Mouse (Mus musculus): ENCODE data around the gene Tmem235. TPM values are rescaled to one million over a fixed set of nuclear protein-coding genes. Genes with fewer than 3 reads are reported as not detected.
"Not testable (repeated sequence)": the region's sequence is repeated elsewhere in the genome, so short reads cannot be mapped to it uniquely, and the experiment has no call there.

The Tmem235 gene
- total RNA-seq, 2 experiments from 2014 or later, result 0.23 TPM; not detected in 1

DNA sequence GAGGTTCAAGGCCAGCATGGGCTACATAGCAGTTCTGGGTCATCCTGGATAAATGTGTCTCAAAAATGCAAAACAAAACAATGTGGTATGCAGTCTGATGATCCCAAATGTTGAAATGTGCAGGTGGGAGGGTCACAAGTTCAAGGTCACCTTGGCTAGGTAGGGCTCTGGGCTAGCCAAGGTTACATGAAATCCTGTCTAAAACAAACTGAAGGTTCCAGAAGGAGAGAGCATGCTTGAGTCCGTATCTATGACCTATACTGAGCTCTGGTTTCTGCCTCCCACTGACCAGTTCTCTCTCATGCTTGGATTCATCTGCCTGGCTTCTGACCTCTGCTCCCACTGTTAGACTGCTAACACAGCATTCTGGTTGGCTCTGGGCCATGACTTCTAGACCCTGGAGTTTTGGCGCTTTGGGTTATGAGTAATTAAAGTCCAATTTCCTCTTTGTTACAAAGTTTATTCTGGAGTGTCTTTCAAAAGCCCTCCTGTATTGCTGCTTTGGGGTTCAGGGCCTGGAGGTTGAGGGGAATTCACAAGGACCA lies 30.8 kb upstream of the Tmem235 start:
- intact Hi-C loops (cut with DNase I), result loop anchor here (10.0 kb wide), 1 partner anchor 585 kb away; no protein-coding TSS in a partner anchor
- no peak for DNase-seq (ENCODE audit: low spot score in 2 of 2)

- no peak for DNase-seq (ENCODE audit: low spot score in 2 of 2)
- intact Hi-C loops (cut with DNase I), result no loop called here
Observed at GRCm38 (mm10) chr11:117830401-117830800, 30.2 kb upstream of the Tmem235 start.

GRCm38 (mm10) chr11:117832086-117832969 lies 28.2 kb upstream of the Tmem235 start:
- intact Hi-C loops (cut with DNase I), result no loop called here
- peak; percentile 65 to 70 for DNase-seq (ENCODE audit: low spot score in 2 of 2)

DNA sequence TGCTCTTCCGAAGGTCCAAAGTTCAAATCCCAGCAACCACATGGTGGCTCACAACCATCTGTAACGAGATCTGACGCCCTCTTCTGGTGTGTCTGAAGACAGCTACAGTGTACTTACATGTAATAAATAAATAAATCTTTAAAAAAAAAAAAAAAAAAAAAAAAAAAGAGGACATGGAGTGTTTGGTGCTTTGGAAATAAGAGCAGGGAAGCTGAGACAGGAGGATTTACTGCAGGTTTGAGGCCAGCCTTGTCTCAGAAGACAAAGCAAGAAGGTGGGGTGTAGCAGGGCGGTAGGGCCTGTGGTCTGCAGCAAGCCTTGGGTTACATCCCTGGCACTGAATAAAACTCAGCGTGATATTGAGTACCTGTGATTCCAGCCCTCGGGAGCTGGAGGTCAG lies 27.0 kb upstream of the Tmem235 start:
- not testable (repeated sequence) for DNase-seq (ENCODE audit: low spot score in 2 of 2)

GRCm38 (mm10) chr11:117834086-117834485 lies 26.5 kb upstream of the Tmem235 start:
- DNase-seq (ENCODE audit: low spot score in 2 of 2), result no peak

More for the DNA sequence above, 27.0 kb upstream of the Tmem235 start:
- intact Hi-C loops (cut with DNase I), result not testable (repeated sequence)

DNA sequence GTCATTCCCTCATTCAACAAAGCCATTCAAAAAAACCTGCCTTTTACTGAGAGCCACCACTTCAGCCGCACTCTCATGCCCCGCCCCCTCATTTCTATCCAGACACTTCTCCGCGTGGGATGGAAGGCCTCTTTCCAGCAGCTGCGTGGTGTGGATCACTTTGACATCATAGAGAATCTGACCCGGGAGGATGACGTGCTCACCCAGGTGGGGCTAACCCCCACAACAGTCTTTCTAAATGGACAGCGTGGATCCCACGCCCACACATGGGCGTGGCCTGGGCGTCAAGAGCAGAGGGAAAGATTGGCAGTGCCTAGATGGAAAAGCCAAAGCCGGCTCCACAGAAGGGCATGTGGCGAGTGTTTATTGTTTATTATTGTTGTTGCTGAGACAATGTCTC lies 24.2 kb upstream of the Tmem235 start:
- peak; percentile 45 to 88 for DNase-seq (ENCODE audit: low spot score in 2 of 2)
- intact Hi-C loops (cut with DNase I), result no loop called here

More at GRCm38 (mm10) chr11:117834086-117834485, 26.5 kb upstream of the Tmem235 start:
- intact Hi-C loops (cut with DNase I), result no loop called here

GRCm38 (mm10) chr11:117838572-117838971 lies 22.0 kb upstream of the Tmem235 start:
- intact Hi-C loops (cut with DNase I), result no loop called here
- no peak for DNase-seq (ENCODE audit: low spot score in 2 of 2)

GRCm38 (mm10) chr11:117839021-117839420 lies 21.5 kb upstream of the Tmem235 start:
- intact Hi-C loops (cut with DNase I), result no loop called here

GRCm38 (mm10) chr11:117840910-117841309 lies 19.6 kb upstream of the Tmem235 start:
- intact Hi-C loops (cut with DNase I), result no loop called here
- DNase-seq (ENCODE audit: low spot score in 2 of 2), result no peak

More at GRCm38 (mm10) chr11:117839021-117839420, 21.5 kb upstream of the Tmem235 start:
- no peak for DNase-seq (ENCODE audit: low spot score in 2 of 2)

GRCm38 (mm10) chr11:117843434-117843833 lies 17.1 kb upstream of the Tmem235 start:
- intact Hi-C loops (cut with DNase I), result no loop called here
- no peak for DNase-seq (ENCODE audit: low spot score in 2 of 2)

GRCm38 (mm10) chr11:117844997-117845396 lies 15.6 kb upstream of the Tmem235 start:
- DNase-seq (ENCODE audit: low spot score in 2 of 2), result no peak
- intact Hi-C loops (cut with DNase I), result no loop called here

- intact Hi-C loops (cut with DNase I), result no loop called here
- no peak for DNase-seq (ENCODE audit: low spot score in 2 of 2)
Observed at GRCm38 (mm10) chr11:117845651-117846050, 14.9 kb upstream of the Tmem235 start.

GRCm38 (mm10) chr11:117846640-117847039 lies 13.9 kb upstream of the Tmem235 start:
- no peak for DNase-seq (ENCODE audit: low spot score in 2 of 2)
- intact Hi-C loops (cut with DNase I), result no loop called here

- intact Hi-C loops (cut with DNase I), result no loop called here
- no peak for DNase-seq (ENCODE audit: low spot score in 2 of 2)
Observed at GRCm38 (mm10) chr11:117847593-117848215, 12.8 kb upstream of the Tmem235 start.

GRCm38 (mm10) chr11:117848271-117848984 lies 12.1 kb upstream of the Tmem235 start:
- intact Hi-C loops (cut with DNase I), result no loop called here
- DNase-seq (ENCODE audit: low spot score in 2 of 2), result no peak

- peak; percentile 96 to 97 for DNase-seq (ENCODE audit: low spot score in 2 of 2)
- intact Hi-C loops (cut with DNase I), result no loop called here
Observed at GRCm38 (mm10) chr11:117848985-117849671, 11.4 kb upstream of the Tmem235 start, which contains the start of gene Birc5. TSS of gene Birc5 (plus strand) at chr11:117849251.

DNA sequence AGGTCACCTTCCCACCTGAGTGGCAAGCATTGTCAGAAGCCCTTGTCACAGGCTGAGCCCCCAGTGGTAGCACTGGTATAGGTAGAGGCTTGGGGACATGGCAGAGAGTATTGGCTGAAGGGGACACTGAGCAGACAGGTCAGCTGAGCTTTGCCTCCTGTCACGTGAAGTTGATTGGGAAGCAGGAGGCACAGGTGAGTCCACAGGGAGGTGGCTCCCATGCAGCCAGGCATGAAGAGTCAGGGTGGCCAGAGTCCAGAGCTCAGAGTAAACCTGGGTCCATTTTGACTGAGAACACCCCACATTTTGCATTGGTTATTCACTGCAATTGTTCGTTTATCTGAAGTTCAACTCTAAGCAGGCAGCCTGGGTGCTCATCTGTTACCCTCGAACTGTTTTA lies 7.7 kb upstream of the Tmem235 start:
- no peak for DNase-seq (ENCODE audit: low spot score in 2 of 2)
- intact Hi-C loops (cut with DNase I), result no loop called here

DNA sequence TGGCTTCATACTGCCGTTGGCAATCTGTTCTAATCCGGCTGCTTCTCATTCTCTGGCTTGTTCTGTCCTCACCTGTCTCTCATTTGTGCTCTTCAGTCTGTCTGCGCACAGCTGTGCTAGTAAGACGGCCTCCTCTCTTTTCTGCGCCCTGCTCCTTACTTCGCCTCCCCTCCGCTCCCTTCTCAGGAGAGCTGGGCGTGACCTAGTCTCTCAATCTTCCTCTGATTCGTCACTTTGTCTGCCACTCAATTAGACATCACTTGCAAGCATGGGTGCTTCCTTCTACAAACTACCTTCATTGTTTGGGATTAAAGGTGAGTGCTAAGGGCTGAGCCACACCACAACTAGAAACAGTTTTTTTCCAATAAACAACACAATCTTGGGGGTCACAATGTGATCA lies 6.3 kb upstream of the Tmem235 start:
- intact Hi-C loops (cut with DNase I), result no loop called here
- DNase-seq (ENCODE audit: low spot score in 2 of 2), result no peak

- intact Hi-C loops (cut with DNase I), result no loop called here
- DNase-seq (ENCODE audit: low spot score in 2 of 2), result no peak
Observed at GRCm38 (mm10) chr11:117855360-117855759, 5.2 kb upstream of the Tmem235 start.

Measured in left cerebral cortex, postnatal 25 days (tissue).